Mouse (Mus musculus) megakaryocyte-erythroid progenitor cell, adult 5-6 weeks (primary cell): Measurements from ENCODE around the gene Gm21828. TPM values are rescaled to one million over a fixed set of nuclear protein-coding genes. Genes with fewer than 3 reads are reported as not detected.
"Not testable (repeated sequence)": the region's sequence is repeated elsewhere in the genome, so short reads cannot be mapped to it uniquely, and the experiment has no call there.

Experiments used
- ATAC-seq: replicated peaks from 2 replicates; pipeline ENCODE4 v1.8.0; 2016; ENCODE audit warnings: mild to moderate bottlenecking, inconsistent platforms; ENCODE audit not compliant: severe bottlenecking, poor library complexity, low FRiP score, low TSS enrichment
- total RNA-seq, 2 experiments: library from RNA; stranded (forward) in 1 of 2; stranded (reverse) in 1 of 2; fragments of 200-1000, 215-1000 nt in 1 of 2; fragments of >200 nt in 1 of 2; fragmentation: Nextera tagmentation in 1 of 2; gene quantifications; 2 replicates each; pipeline ENCODE4 v1.2.3; 2014 to 2017

Gm21828 gene
- total RNA-seq (2014; fragmentation: Nextera tagmentation): not detected in 2 replicates
- not detected in 2 replicates for total RNA-seq (2017)

DNA sequence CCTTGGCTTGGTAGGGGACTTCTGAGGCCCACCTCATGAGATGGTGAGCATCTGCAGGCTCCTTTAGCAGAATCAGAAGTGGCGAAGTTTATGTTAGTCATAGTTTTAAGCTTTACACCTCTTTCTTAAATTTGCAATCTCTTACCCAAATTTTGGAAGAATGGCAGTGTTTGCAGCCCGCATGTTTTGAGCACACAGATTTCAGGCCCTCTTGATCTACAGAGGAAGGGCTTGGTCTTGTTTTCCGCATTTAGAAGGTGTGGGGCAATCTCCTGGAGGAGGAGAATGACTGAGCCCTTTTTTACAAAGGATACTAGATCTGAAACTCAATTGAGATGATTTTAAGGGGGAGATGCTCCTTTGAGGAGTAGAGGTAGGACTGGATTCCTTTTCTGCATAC, at the start of gene Gm21828:
Gene Gm21828 (minus strand): TSS at position 101 of the 400 bp plus-strand sequence.
- ATAC-seq: not testable (repeated sequence)

DNA sequence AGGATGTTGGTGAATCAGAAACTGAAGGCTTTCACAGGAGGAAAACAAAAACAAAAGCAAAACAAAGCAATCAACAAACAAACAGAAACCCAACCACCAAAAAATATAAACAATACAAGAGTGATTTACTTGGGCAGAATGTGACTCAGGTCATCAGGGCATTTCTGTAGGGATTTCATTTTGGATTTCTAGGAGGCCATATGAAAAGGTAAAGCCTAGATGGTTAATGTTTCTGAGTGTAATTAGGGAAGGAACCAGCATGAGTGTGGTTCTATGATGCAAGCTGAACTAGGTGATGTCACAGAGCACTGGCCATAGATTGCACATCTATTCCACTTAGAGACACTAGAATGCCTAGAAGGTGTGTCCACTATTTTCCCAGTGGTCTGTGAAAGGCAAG, 28.4 kb upstream of the Gm21828 start, which contains the start of the genes Gm21440 and Gm21454:
Gene Gm21440 (plus strand): TSS at position 301 of the 400 bp plus-strand sequence.
Gene Gm21454 (plus strand): TSS at position 352 of the 400 bp plus-strand sequence.
- not testable (repeated sequence) for ATAC-seq

Other genes with a start within 250 kb of the Gm21828 start
- not detected in 2 replicates for gene Gm20807, start 181.0 kb downstream of the Gm21828 start, total RNA-seq (2014; fragmentation: Nextera tagmentation)
- not detected in 2 replicates for gene Gm20807, start 181.0 kb downstream of the Gm21828 start, total RNA-seq (2017)
- gene Gm21891, start 90.4 kb downstream of the Gm21828 start, total RNA-seq (2014; fragmentation: Nextera tagmentation): not detected in 2 replicates
- not detected in 2 replicates for gene Gm21891, start 90.4 kb downstream of the Gm21828 start, total RNA-seq (2017)
- gene Gm21425, start 62.0 kb downstream of the Gm21828 start, total RNA-seq (2014; fragmentation: Nextera tagmentation): not detected in 2 replicates
- gene Gm21425, start 62.0 kb downstream of the Gm21828 start, total RNA-seq (2017): not detected in 2 replicates
- gene Gm21440, start 28.5 kb upstream of the Gm21828 start, total RNA-seq (2014; fragmentation: Nextera tagmentation): not detected in 2 replicates
- not detected in 2 replicates for gene Gm21440, start 28.5 kb upstream of the Gm21828 start, total RNA-seq (2017)
- not detected in 2 replicates for gene Gm21454, start 28.5 kb upstream of the Gm21828 start, total RNA-seq (2014; fragmentation: Nextera tagmentation)
- gene Gm21454, start 28.5 kb upstream of the Gm21828 start, total RNA-seq (2017): not detected in 2 replicates
- gene Gm21725, start 125.1 kb upstream of the Gm21828 start, total RNA-seq (2014; fragmentation: Nextera tagmentation): not detected in 2 replicates
- gene Gm21725, start 125.1 kb upstream of the Gm21828 start, total RNA-seq (2017): not detected in 2 replicates
- not detected in 2 replicates for gene Gm21866, start 241.7 kb upstream of the Gm21828 start, total RNA-seq (2014; fragmentation: Nextera tagmentation)
- gene Gm21866, start 241.7 kb upstream of the Gm21828 start, total RNA-seq (2017): not detected in 2 replicates